Mouse (Mus musculus): ENCODE results near the gene Cog8. TPM values are rescaled to one million over a fixed set of nuclear protein-coding genes. Genes with fewer than 3 reads are reported as not detected.

Gene Cog8
- total RNA-seq (2022) = 10 to 100 TPM; 16.4 to 20.2 (median 17.7) TPM

GRCm38 (mm10) chr8:107056076-107056972, at the start of gene Cog8, which contains the start of gene Nip7:
Gene Cog8, minus strand, starts transcription at chr8:107056689.
Gene Nip7, plus strand, starts transcription at chr8:107056877.
- peak; percentile 98 for DNase-seq (ENCODE audit: low spot score)

DNA sequence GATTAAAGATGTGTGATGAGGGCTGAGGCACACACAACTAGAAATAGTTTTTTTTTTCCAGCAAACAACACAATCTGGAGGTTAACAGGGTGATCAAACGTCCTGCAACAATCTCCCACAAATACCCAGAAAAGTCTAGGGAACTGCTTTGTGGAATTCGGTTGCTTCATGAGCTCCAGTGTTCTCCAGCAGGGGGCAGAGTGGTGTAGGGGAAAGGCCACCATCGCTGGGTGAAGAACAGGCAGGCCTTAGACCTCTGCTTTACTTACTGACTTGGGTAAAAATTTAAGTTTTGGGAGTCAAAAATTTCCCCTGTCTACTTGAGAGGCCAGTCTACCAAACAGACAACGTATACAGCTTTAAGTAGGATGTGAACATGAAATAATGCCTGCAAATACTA, 48.1 kb upstream of the Cog8 start:
- peak; percentile 76 for DNase-seq (ENCODE audit: low spot score)

GRCm38 (mm10) chr8:107100635-107101034, 44.1 kb upstream of the Cog8 start:
- DNase-seq (ENCODE audit: low spot score) = no peak

DNA sequence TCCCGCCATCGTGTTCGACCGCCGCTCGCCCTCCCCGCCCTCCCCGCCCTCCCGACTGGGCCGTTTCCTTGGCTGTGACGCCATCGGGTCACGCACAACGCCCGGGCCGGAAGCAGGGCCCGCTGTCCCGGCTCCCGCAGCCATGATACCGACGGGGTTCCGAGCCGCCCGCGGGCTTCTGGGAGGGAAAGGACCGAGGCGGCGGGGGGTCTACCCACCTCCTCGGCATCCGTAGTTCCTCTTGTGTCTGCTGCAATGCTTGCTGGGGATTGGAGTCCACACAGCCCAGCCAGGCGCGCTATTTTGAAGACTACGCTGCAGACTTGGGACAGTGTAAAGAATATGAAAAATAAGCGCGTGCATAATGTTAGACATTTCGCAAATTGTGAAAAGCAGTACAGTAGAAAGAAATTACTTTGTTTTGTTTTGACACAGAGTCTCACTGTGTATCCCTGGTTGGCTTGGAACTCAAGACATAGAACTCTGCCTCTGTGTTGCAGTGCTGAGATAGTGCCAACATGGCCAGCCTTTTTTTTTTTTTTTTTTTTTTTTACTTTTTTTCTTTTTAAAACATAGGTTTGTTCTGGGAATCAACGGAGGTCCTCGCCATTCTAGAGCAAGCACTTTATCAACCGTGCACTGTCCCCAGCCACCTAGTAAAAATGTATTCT, 40.0 kb upstream of the Cog8 start, which contains the start of gene Terf2:
TSS of gene Terf2 (minus strand) at position 182 of the 671 bp plus-strand sequence.
- DNase-seq (ENCODE audit: low spot score) = peak; percentile 93

- DNase-seq (ENCODE audit: low spot score) = peak; percentile 11
These were observed 39.4 kb upstream of the Cog8 start for GRCm38 (mm10) chr8:107095717-107096365.

- DNase-seq (ENCODE audit: low spot score) = no peak
These were observed 34.0 kb upstream of the Cog8 start for GRCm38 (mm10) chr8:107090531-107090930.

- no peak for DNase-seq (ENCODE audit: low spot score)
These were observed 32.1 kb upstream of the Cog8 start for GRCm38 (mm10) chr8:107088526-107089063.

DNA sequence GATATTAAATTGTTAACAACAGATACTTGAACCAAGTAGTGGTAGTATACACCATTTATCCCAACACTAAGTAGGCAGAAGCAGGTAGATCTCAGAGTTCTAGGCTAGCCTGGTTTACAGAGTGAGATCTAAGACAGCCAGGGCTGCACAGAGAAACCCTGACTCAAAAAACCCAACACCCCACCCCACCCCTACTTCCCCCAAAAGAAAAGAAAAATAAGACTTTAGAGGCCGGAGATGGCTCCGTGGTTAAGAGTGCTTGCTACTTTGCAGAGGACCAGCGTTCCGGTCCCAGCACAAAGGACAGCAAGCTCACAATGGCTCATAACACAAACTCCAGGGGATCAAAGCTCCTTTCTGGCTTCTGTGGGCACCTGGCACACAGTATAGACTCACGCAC, 29.5 kb upstream of the Cog8 start:
- DNase-seq (ENCODE audit: low spot score) = no peak

DNA sequence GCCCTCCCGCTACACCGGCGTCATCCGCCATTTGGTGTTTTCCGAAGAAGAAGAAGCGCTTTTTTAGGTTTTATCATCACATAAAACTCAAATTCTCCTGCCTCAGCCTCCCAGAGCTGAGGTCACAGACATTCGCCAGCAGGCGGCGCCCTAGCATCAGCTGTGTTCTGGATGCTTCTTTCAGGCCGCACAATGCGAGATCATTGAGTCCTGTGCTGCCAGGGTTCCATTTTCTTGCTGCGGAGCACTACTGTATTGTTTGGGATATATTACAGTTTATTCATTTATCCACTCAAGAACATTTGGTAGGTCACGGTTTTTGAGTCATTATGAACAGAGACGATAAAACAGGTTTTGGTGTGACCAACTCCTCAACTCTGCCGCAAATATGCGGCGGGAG, 28.9 kb upstream of the Cog8 start:
- DNase-seq (ENCODE audit: low spot score) = no peak

GRCm38 (mm10) chr8:107076239-107076888, 19.9 kb upstream of the Cog8 start:
- DNase-seq (ENCODE audit: low spot score) = no peak

- no peak for DNase-seq (ENCODE audit: low spot score)
These were observed 17.6 kb upstream of the Cog8 start for GRCm38 (mm10) chr8:107074128-107074527.

DNA sequence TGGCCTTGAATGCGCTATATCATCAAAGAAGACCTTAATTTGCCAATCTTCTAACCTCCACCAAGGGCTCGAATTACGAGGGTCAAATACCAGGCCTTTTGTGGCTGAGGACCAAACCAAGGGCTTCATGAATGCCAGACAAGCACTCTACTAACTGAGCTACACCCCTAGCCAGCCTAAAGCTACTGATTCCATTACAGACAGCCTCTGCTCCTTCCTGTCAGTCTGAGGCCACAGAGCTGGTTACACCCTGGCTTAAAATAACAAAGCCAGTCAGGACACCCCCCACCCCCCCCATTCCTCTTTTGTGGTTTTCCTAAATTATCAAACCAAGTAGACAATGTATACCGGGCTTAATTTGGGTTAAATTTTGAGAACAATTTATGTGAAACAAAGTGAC, 17.2 kb upstream of the Cog8 start:
- DNase-seq (ENCODE audit: low spot score) = no peak

GRCm38 (mm10) chr8:107065511-107066496, 9.3 kb upstream of the Cog8 start, which contains the start of gene Tmed6:
Gene Tmed6, minus strand, starts transcription at chr8:107065644.
- no peak for DNase-seq (ENCODE audit: low spot score)

DNA sequence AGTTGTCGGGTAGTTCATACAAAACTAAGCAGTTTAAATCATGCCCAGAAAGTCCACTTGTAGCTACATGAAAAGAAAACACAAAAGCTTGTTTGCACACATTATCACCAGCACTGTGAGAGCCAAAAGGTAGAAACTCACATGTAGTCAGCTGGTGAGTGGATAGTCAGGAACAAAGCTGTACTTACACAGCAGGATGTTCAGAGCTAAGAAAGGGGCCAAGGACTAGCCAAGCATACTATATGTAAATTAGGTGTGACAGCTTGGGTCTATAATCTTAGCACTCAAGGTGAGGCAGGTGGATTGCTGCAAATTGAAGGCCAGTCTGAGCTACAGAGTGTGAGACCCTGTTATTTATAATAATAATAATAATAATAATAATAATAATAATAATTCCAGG, 6.1 kb upstream of the Cog8 start:
- DNase-seq (ENCODE audit: low spot score) = no peak

GRCm38 (mm10) chr8:107056973-107057369, 482 bp upstream of the Cog8 start:
- no peak for DNase-seq (ENCODE audit: low spot score)

DNA sequence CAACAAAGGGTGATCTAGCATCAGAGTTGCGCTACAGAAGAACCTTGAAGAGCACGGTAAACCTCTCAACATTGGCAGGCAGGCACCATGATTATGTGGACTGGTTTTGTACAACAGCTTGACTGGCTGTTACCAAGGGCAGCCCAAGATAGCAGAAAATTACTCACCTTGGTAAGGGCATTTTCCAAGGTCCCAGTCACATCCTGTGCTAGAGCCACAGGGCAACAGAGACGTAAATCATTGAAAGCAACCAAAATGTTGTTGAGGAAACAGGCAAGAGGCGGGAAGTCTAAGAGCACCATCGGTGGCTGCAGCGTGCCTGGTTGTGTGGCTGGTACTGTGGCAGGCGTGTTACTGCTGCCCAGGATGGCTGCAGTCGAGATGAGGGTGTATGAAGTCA, 4.4 kb downstream of the Cog8 start:
- DNase-seq (ENCODE audit: low spot score) = no peak

- no peak for DNase-seq (ENCODE audit: low spot score)
These were observed 7.0 kb downstream of the Cog8 start for GRCm38 (mm10) chr8:107049480-107049879.

- DNase-seq (ENCODE audit: low spot score) = peak; percentile 80
These were observed 8.2 kb downstream of the Cog8 start, which contains the start of gene Pdf for GRCm38 (mm10) chr8:107048061-107048941. Gene Pdf, minus strand, starts transcription at chr8:107048614.

- no peak for DNase-seq (ENCODE audit: low spot score)
These were observed 9.5 kb downstream of the Cog8 start for GRCm38 (mm10) chr8:107046976-107047375.
